Mouse (Mus musculus) Patski (cell line): ENCODE results near the gene Zbtb40. TPM values are rescaled to one million over a fixed set of nuclear protein-coding genes. Genes with fewer than 3 reads are reported as not detected.

Source experiments
- ATAC-seq: fragments of 100-300 bp; one replicate; pipeline ENCODE4 v1.8.0; 2021
- CTCF ChIA-PET: fragments of 350-600 bp; sonication (Branson Sonifier 250); formaldehyde crosslinking; loops from one replicate; lab custom pipeline; 2022; ENCODE audit warnings: inconsistent platforms; lab: Charles Lee
- POLR2A ChIA-PET: fragments of 350-600 bp; sonication (Branson Sonifier 250); formaldehyde crosslinking; loops from one replicate; lab custom pipeline; 2022; ENCODE audit warnings: antibody characterized with exemption, inconsistent platforms; lab: Charles Lee
- DNase-seq: peaks from one replicate; pipeline ENCODE4 v3.0.0-alpha.2; 2011; ENCODE audit warnings: low read depth, low spot score
- H3K27me3 ChIP-seq: fragments of 371-371 bp; one replicate; pipeline ENCODE4 v1.5.1; 2021
- CTCF ChIP-seq: fragments of 100-300 bp; IDR thresholded peaks from one replicate; pipeline ENCODE4 v1.5.1; 2021
- in situ Hi-C: fragments of 300-500 bp; cut with MboI; formaldehyde crosslinking; loops from 3 replicates; pipeline ENCODE4 v1.11.1; 2018; ENCODE audit warnings: low pct_unique_long_range_greater_than_20kb, mixed read lengths
- polyA plus RNA-seq: library from polyadenylated mRNA; unstranded; gene quantifications from one replicate; pipeline ENCODE4 v1.2.3, GENCODE M21; 2021

Zbtb40 gene
- polyA plus RNA-seq, 1 experiment from 2014 or later: 6.0 TPM

GRCm38 (mm10) chr4:137065846-137066245, 17.2 kb upstream of the Zbtb40 start:
- POLR2A ChIA-PET: no interaction called here
- TF ChIP-seq CTCF: no peak
- CTCF ChIA-PET: no interaction called here
- DNase-seq (no peak), ATAC-seq (no peak)
- H3K27me3 ChIP-seq: no peaks in the 10 kb centered on the region
- in situ Hi-C loops: loop anchor here (10.0 kb wide), 1 partner anchor 401 kb away; no protein-coding TSS in a partner anchor

- TF ChIP-seq CTCF: no peak
- DNase-seq (no peak), ATAC-seq (no peak)
- H3K27me3 ChIP-seq: no peaks in the 10 kb centered on the region
- ChIA-PET POLR2A (no interaction called here), CTCF (no interaction called here)
- in situ Hi-C loops: no loop called here
Measured at GRCm38 (mm10) chr4:137054932-137055331, 6.3 kb upstream of the Zbtb40 start.

GRCm38 (mm10) chr4:137053810-137054209, 5.2 kb upstream of the Zbtb40 start:
- no peak for TF ChIP-seq CTCF
- POLR2A ChIA-PET: no interaction called here
- no peaks in the 10 kb centered on the region for H3K27me3 ChIP-seq
- DNase-seq: no peak
- no peak for ATAC-seq
- CTCF ChIA-PET: no interaction called here
- in situ Hi-C loops: no loop called here

GRCm38 (mm10) chr4:137047840-137048549, 606 bp downstream of the Zbtb40 start:
- DNase-seq (no peak), ATAC-seq (no peak)
- in situ Hi-C loops: no loop called here
- POLR2A ChIA-PET: interaction anchor here (0.7 kb wide), 1 partner anchor 593 kb away, joined by 6 read pairs; no protein-coding TSS in a partner anchor
- H3K27me3 ChIP-seq: no peaks in the 10 kb centered on the region
- no peak for TF ChIP-seq CTCF
- CTCF ChIA-PET: interaction anchor here (1.9 kb wide), 1 partner anchor 18 kb away, joined by 5 read pairs; no protein-coding TSS in a partner anchor

GRCm38 (mm10) chr4:137046110-137046509, 2.5 kb downstream of the Zbtb40 start:
- ChIA-PET CTCF (no interaction called here), POLR2A (interaction anchor here (0.7 kb wide), 1 partner anchor 131 kb away, joined by 5 read pairs; no protein-coding TSS in a partner anchor)
- H3K27me3 ChIP-seq: no peaks in the 10 kb centered on the region
- ATAC-seq (no peak), DNase-seq (no peak)
- no peak for TF ChIP-seq CTCF
- in situ Hi-C loops: no loop called here

GRCm38 (mm10) chr4:137044516-137044915, 4.1 kb downstream of the Zbtb40 start:
- H3K27me3 ChIP-seq: no peaks in the 10 kb centered on the region
- TF ChIP-seq CTCF: no peak
- CTCF ChIA-PET: interaction anchor here (1.1 kb wide), 1 partner anchor 12 kb away, joined by 3 read pairs; no protein-coding TSS in a partner anchor
- no peak for DNase-seq
- in situ Hi-C loops: no loop called here
- POLR2A ChIA-PET: no interaction called here
- no peak for ATAC-seq

GRCm38 (mm10) chr4:137043799-137044198, 4.8 kb downstream of the Zbtb40 start:
- no peaks in the 10 kb centered on the region for H3K27me3 ChIP-seq
- DNase-seq: no peak
- in situ Hi-C loops: no loop called here
- no peak for TF ChIP-seq CTCF
- no peak for ATAC-seq
- ChIA-PET CTCF (interaction anchor here (1.1 kb wide), 1 partner anchor 13 kb away, joined by 3 read pairs; no protein-coding TSS in a partner anchor), POLR2A (no interaction called here)

- in situ Hi-C loops: no loop called here
- no peak for TF ChIP-seq CTCF
- DNase-seq (no peak), ATAC-seq (no peak)
- no peaks in the 10 kb centered on the region for H3K27me3 ChIP-seq
- ChIA-PET POLR2A (no interaction called here), CTCF (no interaction called here)
Measured at GRCm38 (mm10) chr4:137042039-137042438, 6.6 kb downstream of the Zbtb40 start.

GRCm38 (mm10) chr4:137041161-137041621, 7.4 kb downstream of the Zbtb40 start:
- H3K27me3 ChIP-seq: no peaks in the 10 kb centered on the region
- ATAC-seq (no peak), DNase-seq (no peak)
- in situ Hi-C loops: no loop called here
- CTCF ChIA-PET: interaction anchor here (0.6 kb wide), 1 partner anchor 309 kb away, joined by 3 read pairs; no protein-coding TSS in a partner anchor
- POLR2A ChIA-PET: no interaction called here
- no peak for TF ChIP-seq CTCF

GRCm38 (mm10) chr4:137039441-137039840, 9.2 kb downstream of the Zbtb40 start:
- POLR2A ChIA-PET: no interaction called here
- DNase-seq: no peak
- ATAC-seq: no peak
- in situ Hi-C loops: no loop called here
- TF ChIP-seq CTCF: no peak
- CTCF ChIA-PET: interaction anchor here (1.2 kb wide), 1 partner anchor 9 kb away, joined by 3 read pairs; no protein-coding TSS in a partner anchor
- H3K27me3 ChIP-seq: no peaks in the 10 kb centered on the region

GRCm38 (mm10) chr4:137038501-137038900, 10.1 kb downstream of the Zbtb40 start:
- ChIA-PET POLR2A (no interaction called here), CTCF (interaction anchor here (1.2 kb wide), 1 partner anchor 9 kb away, joined by 3 read pairs; no protein-coding TSS in a partner anchor)
- H3K27me3 ChIP-seq: no peaks in the 10 kb centered on the region
- ATAC-seq (no peak), DNase-seq (no peak)
- TF ChIP-seq CTCF: no peak
- in situ Hi-C loops: no loop called here
